Mouse (Mus musculus) limb, embryonic 12.5 days (tissue): ENCODE data around the gene Zfpl1. TPM values are rescaled to one million over a fixed set of nuclear protein-coding genes. Genes with fewer than 3 reads are reported as not detected.

ENCODE experiments used
- ATAC-seq: fragments of 200-750 bp; cut with Nextera tagmentation; 2 replicates; pipeline ENCODE4 v1.8.0; 2017; ENCODE audit warnings: low read depth, moderate TSS enrichment; ENCODE audit not compliant: insufficient number of reproducible peaks, insufficient read depth, low FRiP score, low TSS enrichment
- H3K27ac ChIP-seq: fragments of 300-500 bp; sonication (generic); 2 replicates; pipeline ENCODE4 v1.5.1; 2016; ENCODE audit warnings: mild to moderate bottlenecking, moderate library complexity
- H3K27me3 ChIP-seq: fragments of 300-500 bp; sonication (generic); 2 replicates; pipeline ENCODE4 v1.6.1; 2016; ENCODE audit warnings: mild to moderate bottlenecking, moderate library complexity
- H3K36me3 ChIP-seq: fragments of 300-500 bp; sonication (generic); 2 replicates; pipeline ENCODE4 v1.6.1; 2016; ENCODE audit warnings: mild to moderate bottlenecking, moderate library complexity
- H3K4me1 ChIP-seq: fragments of 300-500 bp; sonication (generic); replicated peaks from 2 replicates; pipeline ENCODE4 v1.6.1; 2016
- H3K4me2 ChIP-seq: fragments of 300-500 bp; sonication (generic); 2 replicates; pipeline ENCODE4 v1.6.1; 2016; ENCODE audit warnings: mild to moderate bottlenecking, moderate library complexity
- H3K4me3 ChIP-seq: fragments of 300-500 bp; sonication (generic); replicated peaks from 2 replicates; pipeline ENCODE4 v1.5.1; 2016; ENCODE audit warnings: mild to moderate bottlenecking
- H3K9ac ChIP-seq: fragments of 300-500 bp; sonication (generic); replicated peaks from 2 replicates; pipeline ENCODE4 v1.6.1; 2016; ENCODE audit warnings: mild to moderate bottlenecking, moderate library complexity
- H3K9me3 ChIP-seq: fragments of 300-500 bp; sonication (generic); 2 replicates; pipeline ENCODE4 v1.6.1; 2016; ENCODE audit warnings: mild to moderate bottlenecking, moderate library complexity
- WGBS: fragments of 180-500 bp; shearing (Covaris S2); methylation state at CpG from one replicate; pipeline ENCODE4 v1.1.7; 2016; 5-methylcytosine and 5-hydroxymethylcytosine counted together
- polyA plus RNA-seq: library from polyadenylated mRNA; unstranded; fragments of >200 nt; fragmentation: Nextera tagmentation; extraction: Ambion mirVana; gene quantifications from 2 replicates; pipeline ENCODE4 v1.2.1, GENCODE M21; 2016

Gene Zfpl1
- polyA plus RNA-seq, 1 experiment from 2014 or later, result 71.5 TPM

GRCm38 (mm10) chr19:6118677-6119185 is 34.0 kb upstream of the Zfpl1 start:
- Histone ChIP-seq H3K27ac (peak overlapping the region; percentile 97), H3K4me2 (peak overlapping the region; percentile 88), H3K4me1 (peaks cover 29% of the 10 kb centered on the region), H3K9ac (peak overlapping the region; percentile 88), H3K4me3 (peak overlapping the region; percentile 91), H3K27me3 (no peaks in the 10 kb centered on the region), H3K36me3 (peaks cover 49% of the 10 kb centered on the region), H3K9me3 (no peaks in the 10 kb centered on the region)
- ATAC-seq, result peak; percentile 12; the same call in 1 of the 2 replicates
- 4% methylated on average over 8 of the region's 8 CpGs for WGBS

- H3K9ac ChIP-seq, result peak within 1 kb of the TSS; percentile 88
- H3K4me1 ChIP-seq, result peaks cover 29% of the 10 kb centered on the region
- H3K27me3 ChIP-seq, result no peaks in the 10 kb centered on the region
- WGBS, result under 1% methylated on average over 77 of the region's 77 CpGs
- peak within 1 kb of the TSS; percentile 91 for H3K4me3 ChIP-seq
- peaks cover 51% of the 10 kb centered on the region for H3K36me3 ChIP-seq
- H3K9me3 ChIP-seq, result no peaks in the 10 kb centered on the region
- H3K4me2 ChIP-seq, result peak within 1 kb of the TSS; percentile 88
- peak; percentile 72 for ATAC-seq
- peak within 1 kb of the TSS; percentile 97 for H3K27ac ChIP-seq
These were observed 33.4 kb upstream of the Zfpl1 start, which contains the start of gene Sac3d1 for GRCm38 (mm10) chr19:6117986-6118676. TSS of gene Sac3d1 (minus strand) at chr19:6118650.

GRCm38 (mm10) chr19:6117346-6117985 is 32.7 kb upstream of the Zfpl1 start:
- Histone ChIP-seq H3K27ac (peak overlapping the region; percentile 97), H3K4me1 (peaks cover 29% of the 10 kb centered on the region), H3K9ac (peak overlapping the region; percentile 88), H3K4me3 (peak overlapping the region; percentile 91), H3K9me3 (no peaks in the 10 kb centered on the region), H3K36me3 (peaks cover 57% of the 10 kb centered on the region), H3K27me3 (no peaks in the 10 kb centered on the region), H3K4me2 (peak overlapping the region; percentile 88)
- WGBS, result 4% methylated on average over 32 of the region's 32 CpGs
- ATAC-seq, result no peak

- no peak overlapping the region for H3K27ac ChIP-seq
- H3K4me3 ChIP-seq, result no peak overlapping the region
- 0 out of 2 replicates have a peak overlapping the region, but pooled peaks have one; percentile 18 for H3K9ac ChIP-seq
- H3K27me3 ChIP-seq, result no peaks in the 10 kb centered on the region
- peaks cover 21% of the 10 kb centered on the region for H3K4me1 ChIP-seq
- peaks cover 54% of the 10 kb centered on the region for H3K36me3 ChIP-seq
- no peaks in the 10 kb centered on the region for H3K9me3 ChIP-seq
- H3K4me2 ChIP-seq, result no peak overlapping the region; the same call in 1 of the 2 replicates
- ATAC-seq, result no peak
- WGBS, result 90% methylated on average over 15 of the region's 15 CpGs
These were observed 31.5 kb upstream of the Zfpl1 start for GRCm38 (mm10) chr19:6116113-6116850.

- no peak overlapping the region for H3K4me3 ChIP-seq
- H3K4me2 ChIP-seq, result no peak overlapping the region
- peaks cover 44% of the 10 kb centered on the region for H3K36me3 ChIP-seq
- no peaks in the 10 kb centered on the region for H3K27me3 ChIP-seq
- H3K9ac ChIP-seq, result no peak overlapping the region
- no peaks in the 10 kb centered on the region for H3K9me3 ChIP-seq
- no peak overlapping the region for H3K27ac ChIP-seq
- peaks cover 11% of the 10 kb centered on the region for H3K4me1 ChIP-seq
- no peak for ATAC-seq
- WGBS, result 69% methylated on average over 6 of the region's 6 CpGs
These were observed 28.4 kb upstream of the Zfpl1 start for GRCm38 (mm10) chr19:6113116-6113515.

- Histone ChIP-seq H3K4me1 (no peaks in the 10 kb centered on the region), H3K4me2 (no peak within 1 kb of the TSS), H3K36me3 (no peaks in the 10 kb centered on the region; the same call in 1 of the 2 replicates), H3K27ac (no peak within 1 kb of the TSS), H3K4me3 (no peak within 1 kb of the TSS), H3K9me3 (no peaks in the 10 kb centered on the region), H3K27me3 (no peaks in the 10 kb centered on the region), H3K9ac (no peak within 1 kb of the TSS)
- 80% methylated on average over 7 of the region's 7 CpGs for WGBS
- no peak for ATAC-seq
These were observed 20.8 kb upstream of the Zfpl1 start, which contains the start of gene Naaladl1 for GRCm38 (mm10) chr19:6105586-6105985. TSS of gene Naaladl1 (plus strand) at chr19:6105782.

GRCm38 (mm10) chr19:6104476-6104875 is 19.7 kb upstream of the Zfpl1 start:
- no peak overlapping the region for H3K27ac ChIP-seq
- H3K36me3 ChIP-seq, result peaks cover 6% of the 10 kb centered on the region; the same call in 1 of the 2 replicates
- H3K27me3 ChIP-seq, result no peaks in the 10 kb centered on the region
- ATAC-seq, result no peak
- no peaks in the 10 kb centered on the region for H3K9me3 ChIP-seq
- H3K4me2 ChIP-seq, result no peak overlapping the region
- no peaks in the 10 kb centered on the region for H3K4me1 ChIP-seq
- no peak overlapping the region for H3K4me3 ChIP-seq
- H3K9ac ChIP-seq, result no peak overlapping the region
- 77% methylated on average over 4 of the region's 4 CpGs for WGBS

GRCm38 (mm10) chr19:6102169-6102853 is 17.6 kb upstream of the Zfpl1 start:
- no peak for ATAC-seq
- no peak overlapping the region for H3K4me2 ChIP-seq
- peaks cover 16% of the 10 kb centered on the region for H3K36me3 ChIP-seq
- no peak overlapping the region for H3K9ac ChIP-seq
- H3K27me3 ChIP-seq, result no peaks in the 10 kb centered on the region
- WGBS, result 84% methylated on average over 6 of the region's 6 CpGs
- no peaks in the 10 kb centered on the region for H3K4me1 ChIP-seq
- H3K4me3 ChIP-seq, result no peak overlapping the region
- no peaks in the 10 kb centered on the region for H3K9me3 ChIP-seq
- H3K27ac ChIP-seq, result no peak overlapping the region

- 29% methylated on average over 6 of the region's 6 CpGs for WGBS
These were observed 16.4 kb upstream of the Zfpl1 start for GRCm38 (mm10) chr19:6101186-6101585.

GRCm38 (mm10) chr19:6097847-6098246 is 13.1 kb upstream of the Zfpl1 start:
- H3K36me3 ChIP-seq, result peaks cover 48% of the 10 kb centered on the region
- no peaks in the 10 kb centered on the region for H3K27me3 ChIP-seq
- H3K4me1 ChIP-seq, result no peaks in the 10 kb centered on the region
- no peak for ATAC-seq
- H3K4me3 ChIP-seq, result no peak overlapping the region
- WGBS, result 88% methylated on average over 3 of the region's 3 CpGs
- H3K9ac ChIP-seq, result no peak overlapping the region
- no peak overlapping the region for H3K27ac ChIP-seq
- H3K4me2 ChIP-seq, result no peak overlapping the region
- no peaks in the 10 kb centered on the region for H3K9me3 ChIP-seq

More at GRCm38 (mm10) chr19:6101186-6101585, 16.4 kb upstream of the Zfpl1 start:
- H3K4me3 ChIP-seq, result no peak overlapping the region
- no peaks in the 10 kb centered on the region for H3K9me3 ChIP-seq
- no peak for ATAC-seq
- peaks cover 25% of the 10 kb centered on the region for H3K36me3 ChIP-seq
- H3K4me2 ChIP-seq, result no peak overlapping the region
- no peaks in the 10 kb centered on the region for H3K27me3 ChIP-seq
- no peaks in the 10 kb centered on the region for H3K4me1 ChIP-seq
- H3K9ac ChIP-seq, result no peak overlapping the region
- no peak overlapping the region for H3K27ac ChIP-seq
